Mouse (Mus musculus) c-Kit-positive CD71-negative TER-119-negative erythroid progenitor cells, embryonic 14.5 days (primary cell): ENCODE measurements around the gene Sf3a1.

Experiments used
- DNase-seq: peaks from one replicate; pipeline ENCODE4 v3.0.0-alpha.2; 2013; ENCODE audit warnings: low read depth

Sf3a1 gene

GRCm38 (mm10) chr11:4186486-4187317 lies 26.6 kb downstream of the Sf3a1 start, which contains the start of gene Tbc1d10a:
Tbc1d10a (plus strand) TSS chr11:4186789.
- peak; percentile 93 for DNase-seq

- no peak for DNase-seq
These were observed 27.2 kb downstream of the Sf3a1 start for GRCm38 (mm10) chr11:4187318-4187700.

DNA sequence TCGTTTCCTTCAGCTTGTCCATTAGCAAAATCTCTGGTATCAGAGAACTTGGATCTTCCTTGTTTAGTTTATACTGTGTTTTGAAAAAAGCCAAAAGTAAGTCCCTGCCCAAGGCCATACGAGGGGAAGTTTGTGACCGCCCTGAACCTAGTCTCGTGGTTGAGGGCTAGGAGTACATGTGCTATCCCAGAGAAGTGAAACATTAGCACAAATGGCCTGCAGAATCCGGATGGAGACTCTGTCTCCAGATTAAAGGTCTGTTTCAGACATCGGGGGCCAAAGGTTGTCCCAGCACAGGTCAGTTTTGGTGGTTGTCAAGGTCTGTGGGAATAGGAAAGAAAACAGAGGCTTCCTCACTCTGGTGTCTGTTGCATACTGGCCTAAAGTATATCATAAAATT lies 29.0 kb downstream of the Sf3a1 start:
- no peak for DNase-seq

GRCm38 (mm10) chr11:4190677-4191076 lies 30.5 kb downstream of the Sf3a1 start:
- no peak for DNase-seq

DNA sequence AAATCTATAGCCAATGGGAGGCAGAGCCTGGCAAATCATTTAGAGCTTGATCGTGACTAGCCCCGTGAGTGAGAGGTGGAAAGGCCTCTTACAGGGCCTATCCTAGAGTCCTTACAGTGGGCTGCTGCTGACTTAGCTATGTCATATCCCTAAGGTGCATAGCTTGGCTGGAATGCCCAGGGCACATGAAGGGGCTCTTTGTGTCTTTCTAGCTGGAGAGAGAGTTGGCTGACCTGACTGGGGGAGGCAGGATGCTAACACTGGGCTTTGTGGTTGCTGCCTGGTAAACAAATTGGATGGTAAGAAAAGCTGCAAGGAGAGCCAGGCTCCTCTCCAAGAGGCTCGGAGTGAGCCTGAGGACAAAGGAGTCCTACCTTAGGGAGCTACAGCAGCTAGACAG lies 32.6 kb downstream of the Sf3a1 start:
- no peak for DNase-seq

GRCm38 (mm10) chr11:4193420-4193819 lies 33.3 kb downstream of the Sf3a1 start:
- DNase-seq = no peak

DNA sequence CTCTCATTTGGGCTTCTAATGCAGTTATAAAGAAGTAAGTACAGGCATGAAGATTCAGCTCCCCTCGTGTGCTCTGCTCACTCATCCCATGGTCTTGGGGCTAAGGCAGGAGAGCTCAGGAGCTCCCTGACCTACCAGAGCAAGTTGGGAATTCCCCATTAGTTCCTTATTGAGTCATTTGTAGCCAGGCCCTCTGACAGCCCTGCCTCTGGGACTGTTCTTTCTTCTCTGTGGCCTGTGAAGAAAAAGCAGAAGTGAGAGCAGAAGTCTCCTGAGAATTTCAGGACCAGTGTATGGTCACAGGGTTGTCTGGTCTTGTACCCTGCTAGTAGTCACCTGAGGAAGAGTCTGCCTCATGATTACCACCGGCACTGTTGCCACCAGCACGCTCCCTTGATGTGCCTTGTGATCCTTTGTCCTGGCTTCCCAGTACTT lies 35.5 kb downstream of the Sf3a1 start:
- DNase-seq = peak; percentile 39

DNA sequence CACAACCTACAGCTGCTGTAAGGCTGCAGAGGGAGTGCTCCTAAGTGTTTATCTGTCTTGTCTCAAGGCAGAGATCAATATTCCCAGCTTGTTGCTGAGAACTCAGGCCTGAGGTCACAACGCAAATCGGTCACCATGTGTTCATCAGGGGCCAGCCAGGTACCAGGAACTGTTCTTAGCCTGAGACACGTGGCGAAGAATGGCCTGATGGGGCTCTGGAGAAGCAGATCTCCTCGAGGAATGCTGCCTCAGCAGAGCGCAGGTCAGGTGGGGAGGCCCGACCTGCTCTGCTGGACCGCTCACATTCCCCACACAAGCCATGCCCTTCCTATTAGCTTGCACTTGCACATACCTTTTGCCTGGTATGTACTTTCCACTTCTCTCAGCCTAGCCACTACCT lies 36.5 kb downstream of the Sf3a1 start:
- no peak for DNase-seq

- no peak for DNase-seq
These were observed 37.5 kb downstream of the Sf3a1 start for GRCm38 (mm10) chr11:4197691-4198090.

DNA sequence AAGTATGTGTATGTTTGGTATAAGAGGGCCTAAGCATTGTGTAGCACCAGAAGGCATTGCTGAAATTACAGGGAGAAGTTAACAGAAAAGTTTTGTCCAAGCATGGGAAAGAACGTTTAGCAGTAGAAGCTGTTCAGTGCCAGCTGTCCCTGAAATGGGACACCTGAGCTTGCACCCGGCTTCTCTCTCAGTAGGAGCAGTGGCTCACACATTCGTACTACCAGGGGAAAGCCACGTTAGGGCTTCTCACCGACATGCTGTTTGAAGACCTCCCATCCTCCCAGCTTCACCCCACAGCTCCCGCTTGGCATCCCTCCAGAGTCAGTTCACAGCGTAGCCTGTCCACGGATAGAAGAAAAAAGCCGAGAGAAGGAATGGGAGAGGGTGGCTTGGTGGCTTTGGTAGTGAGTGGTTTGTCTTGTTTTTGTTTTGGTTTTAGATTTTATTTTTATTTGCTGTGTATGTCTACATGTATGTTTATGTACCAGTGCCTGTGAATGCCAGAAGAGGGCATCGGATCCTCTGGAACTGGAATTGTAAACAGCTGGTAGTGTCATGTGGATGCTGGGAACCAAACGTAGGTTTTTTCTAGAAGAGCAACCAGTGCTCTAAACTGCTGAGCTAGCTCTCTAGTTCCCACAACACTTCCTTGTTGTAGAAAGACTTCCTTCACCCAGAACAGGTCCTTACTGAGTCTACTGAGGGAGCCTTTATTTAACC lies 42.0 kb downstream of the Sf3a1 start:
- no peak for DNase-seq

DNA sequence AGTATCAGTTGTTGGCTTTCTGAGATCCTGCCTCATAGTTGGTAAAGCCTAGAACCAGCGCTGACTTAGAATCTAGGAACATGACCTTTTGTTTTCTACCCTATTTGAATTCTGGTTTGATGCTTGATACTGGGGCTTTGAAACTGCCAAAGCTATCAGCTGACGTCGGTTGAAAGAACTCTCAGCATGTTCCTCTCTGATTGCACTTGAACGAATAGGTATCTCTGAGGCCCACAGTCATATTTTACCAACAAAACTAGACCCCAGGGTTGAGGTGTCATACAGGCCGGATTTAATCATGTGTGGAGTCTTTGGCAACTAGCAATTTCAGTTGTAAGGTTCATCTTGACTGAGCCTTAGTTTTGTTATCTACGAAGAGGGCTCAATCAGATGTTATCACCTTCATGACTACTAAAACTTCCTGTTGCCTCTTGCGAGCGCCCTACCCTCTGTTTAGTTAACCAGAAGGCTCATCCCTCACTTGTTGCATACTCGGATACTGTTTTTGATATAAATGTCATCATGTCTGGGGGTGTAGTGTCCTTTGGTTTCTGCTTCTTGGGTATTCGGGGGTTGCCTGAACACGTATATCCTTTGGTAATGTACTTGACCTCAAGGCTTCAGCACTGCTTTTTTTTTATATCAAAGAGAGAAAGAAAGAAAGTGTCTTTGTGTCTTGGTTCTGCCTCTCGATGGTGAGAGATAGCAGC lies 43.0 kb downstream of the Sf3a1 start:
- no peak for DNase-seq

DNA sequence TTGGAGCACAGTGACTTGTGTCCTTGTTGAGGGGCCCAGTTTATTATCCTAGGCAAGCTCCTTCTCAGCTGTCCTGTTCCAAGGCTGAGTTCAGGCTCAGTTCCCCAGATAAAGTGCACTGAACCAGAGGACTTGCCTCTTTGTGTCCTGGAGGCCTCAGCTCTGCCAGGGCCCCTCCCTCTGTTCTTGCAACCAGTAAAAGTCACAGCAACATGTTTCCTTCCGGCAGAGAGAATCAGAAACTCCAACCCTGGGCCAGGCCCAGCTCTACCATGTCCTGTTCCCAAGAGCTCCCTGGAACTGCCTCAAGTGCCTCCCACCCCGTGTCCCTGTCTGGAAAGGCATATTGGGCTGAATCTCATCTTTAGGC lies 43.5 kb downstream of the Sf3a1 start:
- no peak for DNase-seq

- DNase-seq = no peak
These were observed 45.0 kb downstream of the Sf3a1 start for GRCm38 (mm10) chr11:4205097-4205655.

- no peak for DNase-seq
These were observed 45.8 kb downstream of the Sf3a1 start for GRCm38 (mm10) chr11:4205951-4206350.

DNA sequence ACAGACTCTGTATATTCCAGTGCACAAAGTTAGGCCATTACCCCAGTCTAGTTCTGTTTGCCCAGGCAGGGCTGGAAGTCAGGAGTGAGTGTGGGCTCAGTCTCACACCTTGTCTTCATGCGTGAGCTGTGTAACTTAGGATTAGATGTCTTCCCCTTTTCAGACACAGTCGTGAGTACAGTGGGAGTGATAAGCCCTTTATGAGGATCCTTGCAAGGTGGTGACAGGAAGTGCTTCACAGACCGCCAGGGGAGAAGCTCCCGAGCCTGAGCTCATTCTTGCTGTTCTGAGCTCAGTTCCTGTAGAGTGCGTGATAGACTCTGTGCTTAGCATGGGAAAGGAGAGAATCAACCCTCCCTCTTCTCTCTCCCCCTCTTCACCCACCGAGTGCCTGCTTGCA lies 46.4 kb downstream of the Sf3a1 start:
- DNase-seq = no peak

DNA sequence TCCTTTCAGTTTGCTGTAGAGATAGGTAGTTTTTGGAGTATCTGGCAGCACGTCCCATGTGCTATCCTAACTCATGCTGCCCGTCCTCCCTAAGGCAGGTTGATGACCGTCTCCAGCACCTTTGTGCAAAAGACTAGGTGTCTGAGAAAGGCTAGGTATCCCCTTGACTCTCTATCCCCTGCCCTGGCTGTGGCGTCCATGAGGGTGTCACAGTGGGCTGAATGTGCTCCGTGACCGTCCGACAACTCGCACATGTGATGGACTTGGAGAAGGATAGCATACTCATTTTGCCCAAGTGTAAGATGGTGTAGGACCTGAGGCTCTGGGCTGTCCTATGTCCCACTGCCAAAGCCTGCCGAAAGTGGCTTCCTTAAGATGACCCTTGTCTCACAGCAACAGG lies 47.5 kb downstream of the Sf3a1 start:
- DNase-seq = no peak

DNA sequence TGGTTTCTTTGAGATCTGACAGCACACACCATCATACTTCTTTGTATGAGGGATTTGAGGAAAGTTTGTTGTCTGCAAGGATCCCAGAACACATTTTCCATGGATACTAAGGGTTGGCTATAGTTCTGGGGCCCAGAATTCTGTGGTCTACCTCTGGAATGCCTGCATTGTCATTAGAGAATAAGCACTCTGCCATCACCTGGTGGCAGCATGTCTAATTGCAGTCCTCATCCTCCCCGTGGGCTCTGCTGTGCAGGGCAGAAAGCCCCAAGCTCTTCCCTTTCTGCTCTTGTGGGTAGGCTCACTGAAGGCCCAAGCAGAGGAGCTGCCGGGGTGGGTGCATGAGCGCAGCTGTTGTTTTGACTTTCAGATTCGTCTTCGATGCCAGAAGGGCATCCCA lies 49.4 kb downstream of the Sf3a1 start:
- no peak for DNase-seq

DNA sequence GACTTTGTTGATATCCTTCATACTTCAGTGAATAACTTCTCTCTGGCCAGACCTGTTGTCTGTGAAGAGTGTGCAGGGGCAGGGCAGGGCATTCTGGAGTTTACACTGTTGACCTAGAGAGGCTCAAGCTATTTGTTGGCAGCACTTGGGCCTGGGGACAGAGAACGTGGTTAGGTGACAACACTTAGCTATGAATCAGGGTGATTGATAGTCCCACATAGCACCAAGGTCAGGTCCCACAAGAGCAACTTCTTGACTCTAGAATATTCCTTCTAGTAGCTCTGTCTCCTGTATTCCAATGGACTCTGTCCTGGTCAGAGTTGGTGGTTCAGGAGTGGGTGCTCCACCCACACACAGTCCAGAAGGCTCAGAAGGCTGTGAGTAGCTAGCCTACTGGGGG lies 50.6 kb downstream of the Sf3a1 start:
- no peak for DNase-seq

- DNase-seq = no peak
These were observed 53.0 kb downstream of the Sf3a1 start for GRCm38 (mm10) chr11:4213107-4213506.

GRCm38 (mm10) chr11:4214572-4214971 lies 54.4 kb downstream of the Sf3a1 start:
- DNase-seq = no peak

- no peak for DNase-seq
These were observed 54.9 kb downstream of the Sf3a1 start for GRCm38 (mm10) chr11:4215061-4215460.

DNA sequence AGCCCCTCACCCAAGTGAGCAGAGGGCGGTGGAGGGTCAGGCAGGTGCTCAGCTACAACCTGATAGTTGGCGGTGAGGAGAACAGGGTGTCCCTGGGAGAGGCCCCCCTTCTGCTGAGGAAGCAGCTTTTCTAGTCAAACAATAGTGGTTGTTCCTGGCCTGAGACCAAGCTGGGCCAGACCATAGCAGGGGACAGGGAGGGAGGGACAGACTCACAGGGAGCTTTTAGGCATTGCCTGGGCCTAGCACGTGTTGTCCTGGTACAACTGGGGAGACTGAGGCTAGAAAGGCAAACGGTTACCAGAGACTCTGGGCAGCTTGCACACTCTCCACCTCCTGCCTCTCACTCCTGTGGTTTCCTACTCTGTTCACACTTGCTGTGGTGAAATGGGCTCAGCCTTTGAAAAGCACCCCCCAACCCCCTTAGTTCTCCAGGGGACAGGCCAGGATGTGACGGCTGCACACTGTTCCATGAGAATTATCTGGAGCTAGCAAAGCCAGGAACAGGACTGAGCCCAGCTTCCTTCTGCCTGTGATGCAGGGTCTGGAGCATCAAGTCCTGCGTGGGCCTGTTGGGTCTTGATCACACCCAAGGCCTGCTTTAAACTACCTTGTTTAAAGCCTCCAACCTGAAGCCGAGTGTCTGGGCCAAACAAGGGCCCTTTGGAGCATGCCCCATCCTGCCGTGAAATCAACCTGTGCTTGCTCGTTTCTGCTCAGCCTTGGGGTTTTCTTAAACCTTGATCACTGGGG lies 56.3 kb downstream of the Sf3a1 start:
- DNase-seq = no peak
